Mouse (Mus musculus) layer of hippocampus, adult 11-12 months (tissue): ENCODE data around the gene Tango2.
"Not testable (repeated sequence)": the region's sequence is repeated elsewhere in the genome, so short reads cannot be mapped to it uniquely, and the experiment has no call there.

ENCODE experiments used
- DNase-seq: peaks from one replicate; pipeline ENCODE4 v3.0.0; 2022; ENCODE audit warnings: low spot score

The Tango2 gene

DNA sequence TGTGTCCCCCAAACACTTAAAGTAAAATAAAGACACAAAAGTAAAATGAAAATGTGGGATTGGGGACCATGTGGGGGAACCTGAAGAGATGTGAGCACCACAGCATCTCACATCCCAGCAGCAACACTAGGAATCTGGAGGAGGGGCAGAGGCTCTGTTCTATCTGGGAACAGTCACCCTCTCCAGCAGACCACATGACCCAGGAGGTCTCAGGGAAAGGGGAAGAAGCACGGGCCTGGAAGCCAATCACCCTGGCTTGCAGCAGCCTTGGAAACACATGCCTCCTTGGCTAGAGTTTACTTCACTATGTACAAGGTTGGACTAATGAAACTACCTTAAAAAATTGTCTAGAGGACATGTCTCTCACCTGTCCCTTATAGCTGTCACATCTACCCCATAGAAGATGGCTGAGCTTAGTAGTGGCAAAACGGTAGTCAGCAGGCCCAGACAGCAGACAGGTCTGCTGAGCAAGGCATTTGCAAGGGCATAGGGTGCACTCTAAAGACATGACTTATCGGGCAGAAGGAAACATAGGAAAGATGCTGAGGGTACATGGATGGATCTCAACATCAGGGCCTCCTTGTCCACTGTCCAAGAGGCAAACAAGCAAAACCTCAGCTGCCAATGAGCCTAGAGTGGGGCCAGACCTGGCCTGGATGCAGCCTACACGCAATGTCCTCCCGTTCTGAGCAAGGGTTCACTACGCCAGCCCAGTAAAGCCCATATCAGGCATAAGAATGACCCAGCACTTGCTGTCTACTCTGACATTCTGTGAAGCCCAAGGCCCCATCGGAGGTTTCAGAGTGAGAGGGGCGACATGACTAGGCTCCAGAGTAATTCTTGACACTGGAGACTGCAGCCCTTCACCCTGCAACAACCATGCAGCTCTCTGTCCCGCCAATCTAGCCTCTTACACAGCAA lies 5.0 kb downstream of the Tango2 start:
- DNase-seq, result no peak

DNA sequence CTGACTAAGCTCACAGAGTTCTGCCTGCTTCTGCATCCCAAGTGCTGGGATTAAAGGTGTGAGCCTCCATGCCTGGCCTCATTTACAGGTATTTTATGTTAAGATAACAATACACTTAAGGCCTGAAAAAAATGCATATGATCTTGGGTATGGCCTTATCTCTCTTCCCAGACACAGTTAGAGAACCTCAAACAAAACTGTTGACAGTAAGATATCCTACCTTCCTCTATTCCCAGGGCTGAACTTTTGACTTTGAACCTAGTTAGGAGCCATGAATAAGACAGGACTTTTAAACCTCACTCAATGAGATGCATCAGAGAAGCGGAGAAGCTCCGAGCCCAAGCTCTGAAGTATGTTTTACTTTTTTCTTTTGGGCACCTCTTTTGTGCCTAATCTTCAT lies 5.8 kb downstream of the Tango2 start:
- DNase-seq, result no peak

DNA sequence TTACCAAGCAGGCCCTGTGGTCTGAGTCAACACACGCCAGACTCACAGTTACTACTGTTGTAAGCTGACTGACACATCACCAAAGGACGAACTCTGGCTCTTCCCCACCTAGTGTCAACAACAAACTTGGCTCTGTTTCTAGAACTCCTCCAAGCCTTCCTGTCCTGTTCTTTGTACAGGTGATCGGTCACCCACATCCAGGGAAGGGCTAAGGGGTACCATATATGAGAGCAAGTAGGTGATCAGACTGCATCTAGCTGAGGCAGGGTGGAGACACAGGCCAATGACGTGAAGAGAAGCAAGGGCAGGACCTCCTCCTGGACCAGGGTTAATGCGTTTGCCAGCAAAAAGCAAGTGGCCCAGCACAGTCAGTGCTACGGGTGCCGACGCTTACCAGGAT lies 6.3 kb downstream of the Tango2 start:
- DNase-seq, result no peak

DNA sequence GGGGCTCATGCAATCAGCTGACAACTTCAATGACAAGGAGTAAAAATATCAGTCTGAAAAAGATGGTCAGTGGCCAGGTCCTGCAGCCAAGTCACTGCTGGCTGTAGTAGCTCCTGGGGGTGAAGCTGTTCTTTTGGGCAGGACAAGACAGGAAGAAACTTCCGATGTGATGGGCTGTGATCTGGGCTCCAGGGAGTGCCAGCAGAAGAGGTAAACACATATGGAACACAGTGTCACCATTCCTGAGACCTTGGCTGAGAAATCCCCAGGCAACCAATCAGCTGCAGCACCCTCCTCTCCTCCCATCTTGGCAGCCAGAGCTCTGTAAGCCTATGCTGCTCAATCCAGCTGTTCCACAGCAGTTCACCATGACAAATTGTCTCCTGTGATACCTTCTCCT lies 8.0 kb downstream of the Tango2 start:
- no peak for DNase-seq

DNA sequence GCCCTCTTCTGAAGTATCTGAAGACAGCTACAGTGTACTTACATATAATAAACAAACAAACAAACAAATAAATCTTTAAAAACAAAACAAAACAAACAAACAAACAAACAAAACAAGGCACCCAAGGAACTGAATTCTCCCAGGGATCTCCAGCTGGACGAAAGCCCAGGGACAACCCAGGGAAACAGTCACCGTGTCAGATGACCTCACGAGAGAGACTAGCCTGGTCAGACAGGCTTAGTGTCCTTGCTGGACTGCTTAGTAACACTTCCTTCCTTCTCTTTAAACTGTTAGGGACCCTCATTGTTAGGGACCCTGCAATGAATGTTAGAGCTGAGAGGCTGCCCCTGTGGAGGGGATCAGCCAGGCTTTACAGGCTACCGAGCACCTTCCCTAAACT lies 10.6 kb downstream of the Tango2 start:
- no peak for DNase-seq

DNA sequence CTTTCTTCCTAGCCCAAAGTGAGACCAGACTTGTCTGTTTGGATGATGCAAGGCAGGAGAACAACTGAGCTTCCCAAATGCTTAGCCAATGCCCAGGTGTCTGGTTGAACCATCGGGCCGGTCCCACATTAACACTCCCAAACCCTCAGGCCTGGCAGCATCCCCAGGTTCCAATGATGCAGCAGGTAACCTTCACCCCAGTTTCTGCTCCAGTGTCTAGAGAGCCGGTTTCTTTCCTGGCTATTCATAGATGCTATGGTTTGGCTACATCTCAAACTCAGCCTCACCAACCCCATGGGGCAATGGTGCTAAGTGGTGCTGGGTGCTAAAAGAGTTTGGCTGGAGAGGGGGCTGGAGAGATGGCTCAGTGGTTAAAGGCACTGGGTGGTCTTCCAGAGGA lies 11.9 kb downstream of the Tango2 start:
- DNase-seq, result no peak

DNA sequence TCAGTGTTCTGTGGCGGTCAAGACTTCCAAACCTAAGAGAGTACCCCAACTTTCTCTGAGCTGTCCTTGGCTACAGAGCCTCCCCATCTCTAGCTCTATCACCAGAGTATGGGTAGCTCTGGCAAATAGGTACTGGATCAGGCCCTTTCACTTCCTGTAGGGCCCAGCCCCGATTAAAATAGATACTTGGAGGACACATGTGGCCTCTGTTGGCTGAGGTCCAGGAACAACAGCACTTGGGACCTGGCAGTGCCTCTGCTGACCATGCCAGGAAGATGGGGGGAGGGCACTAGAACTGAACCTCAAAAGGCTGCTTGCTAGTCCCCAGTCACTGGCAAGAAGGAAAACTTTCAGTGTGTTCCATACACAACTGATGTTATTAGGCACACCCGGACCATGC lies 13.9 kb downstream of the Tango2 start:
- no peak for DNase-seq

DNA sequence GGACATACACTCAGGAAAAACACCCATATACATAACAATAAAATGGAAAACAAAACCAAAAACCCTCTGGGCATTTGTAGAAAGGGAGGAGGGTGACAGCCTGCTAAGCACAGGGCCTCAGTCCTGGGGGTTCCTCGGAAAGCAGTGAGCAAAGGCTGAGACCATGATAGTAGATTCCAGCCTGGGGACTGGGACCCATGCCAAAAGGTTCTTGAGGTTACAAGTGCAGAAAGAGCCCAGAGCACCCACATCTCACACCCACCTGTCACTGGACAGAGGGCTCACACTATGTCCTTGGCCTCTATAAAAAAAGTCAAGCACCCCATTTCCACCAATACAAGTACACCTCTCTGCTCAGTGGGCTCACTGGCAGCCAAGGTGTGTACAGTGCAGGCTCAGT lies 19.4 kb downstream of the Tango2 start:
- no peak for DNase-seq

DNA sequence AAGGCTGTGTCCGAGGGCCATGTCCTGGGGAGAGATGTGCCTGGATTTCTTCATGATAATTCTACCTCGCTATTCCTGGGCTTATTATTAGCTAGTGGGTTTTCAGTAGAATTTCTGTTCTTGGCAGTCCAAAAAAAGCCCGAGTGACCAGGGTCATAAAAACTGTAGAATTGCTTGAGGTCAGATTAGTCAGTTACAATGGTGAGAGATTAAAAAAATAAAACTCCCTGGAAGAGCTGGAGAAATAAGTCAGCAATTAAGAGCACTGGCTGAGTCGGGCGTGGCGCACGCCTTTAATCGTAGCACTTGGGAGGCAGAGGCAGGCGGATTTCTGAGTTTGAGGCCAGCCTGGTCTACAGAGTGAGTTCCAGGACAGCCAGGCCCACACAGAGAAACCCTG lies 20.0 kb downstream of the Tango2 start:
- DNase-seq, result no peak

DNA sequence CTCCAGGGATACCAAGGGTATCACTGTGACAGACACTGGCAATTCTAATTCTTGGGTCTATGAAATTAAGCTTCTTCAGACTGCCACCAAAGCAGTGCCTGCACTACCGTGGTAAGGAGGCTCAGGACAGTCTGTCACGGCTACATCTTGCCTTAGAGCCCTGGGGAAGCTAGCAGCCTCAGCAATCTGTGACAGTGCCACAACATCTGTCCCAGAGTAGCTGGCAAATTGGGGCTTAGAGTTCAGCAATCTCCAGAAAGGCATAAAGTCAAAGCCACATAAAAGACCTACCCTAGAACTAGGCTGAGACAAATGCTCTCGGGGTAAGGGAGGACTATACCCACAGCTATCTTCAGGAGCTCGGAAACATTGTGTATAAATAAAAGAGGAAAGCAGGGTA lies 22.2 kb downstream of the Tango2 start:
- DNase-seq, result no peak

DNA sequence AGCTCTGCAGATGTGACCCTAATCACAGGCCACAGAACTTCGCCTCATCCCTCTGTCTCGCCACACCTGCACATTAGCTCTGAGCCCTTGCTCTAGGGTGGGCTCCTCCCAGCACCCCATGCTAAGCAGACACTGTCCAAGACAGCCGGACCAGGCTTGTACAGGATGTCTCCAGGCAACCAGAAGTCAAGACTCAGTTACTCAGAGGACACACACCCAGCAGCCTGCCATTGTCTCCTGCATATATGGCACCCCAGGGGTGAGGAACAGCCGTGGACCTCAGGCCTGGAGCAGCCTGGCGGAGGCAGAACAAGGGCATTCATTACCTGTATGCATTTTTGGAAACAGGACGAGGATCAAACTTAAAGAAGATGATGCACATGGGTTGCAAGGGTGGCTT lies 23.9 kb downstream of the Tango2 start:
- DNase-seq, result no peak

DNA sequence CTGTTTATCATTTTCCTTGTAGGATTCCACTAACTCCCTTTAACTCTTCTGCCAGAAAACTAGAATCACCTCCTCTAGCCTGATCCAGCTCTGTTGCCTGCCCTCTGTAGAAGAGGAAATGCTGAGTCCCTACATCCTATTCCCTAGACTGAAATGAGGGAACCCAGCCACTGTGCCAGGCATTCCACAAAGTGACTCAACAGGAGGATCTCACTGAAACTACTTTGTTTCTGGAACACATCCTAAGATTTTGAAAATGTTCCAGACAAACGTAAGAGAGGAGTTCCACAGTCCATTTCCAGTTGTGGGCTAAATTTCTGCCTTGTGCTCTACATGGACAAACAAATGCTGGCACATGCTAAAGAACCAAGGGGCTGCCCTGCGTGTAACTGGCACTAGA lies 24.4 kb downstream of the Tango2 start:
- no peak for DNase-seq

DNA sequence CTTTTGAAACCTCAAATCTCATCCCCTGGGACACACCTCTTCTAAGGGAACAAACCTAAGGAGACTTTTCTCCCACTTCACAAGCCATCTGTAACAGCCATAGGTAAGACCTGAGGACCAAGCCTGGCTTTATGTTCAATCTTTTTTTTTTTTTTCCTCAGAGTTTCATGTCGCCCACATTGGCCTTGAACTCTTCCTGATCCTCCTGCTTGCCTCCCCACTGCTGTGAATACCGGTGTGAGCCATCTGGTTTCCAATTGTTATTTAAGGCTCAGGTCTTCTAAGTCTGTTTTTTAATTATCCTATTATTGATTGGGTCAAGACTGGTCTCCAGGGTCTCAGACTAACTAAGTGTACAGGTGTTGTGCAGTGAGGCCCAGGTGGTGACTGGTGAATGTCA lies 26.5 kb downstream of the Tango2 start:
- no peak for DNase-seq

DNA sequence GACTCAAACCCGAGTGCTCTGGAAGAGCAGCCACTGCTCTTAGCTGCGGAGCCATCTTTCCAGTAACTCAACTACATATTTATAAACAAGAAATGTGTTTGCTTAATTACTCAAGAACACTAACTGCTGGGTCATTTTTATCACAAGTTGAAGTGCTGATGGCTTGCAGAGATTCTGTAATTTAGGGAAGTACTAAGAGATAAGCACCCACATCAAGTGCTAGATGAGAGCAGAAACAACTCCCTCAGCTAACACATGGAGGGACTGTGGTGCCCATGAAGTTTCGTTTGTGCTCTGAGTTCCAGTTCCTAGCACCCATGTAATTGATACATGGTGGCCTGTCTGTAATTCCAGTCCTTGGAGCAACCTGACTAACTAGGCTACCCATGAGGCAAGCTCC lies 28.9 kb downstream of the Tango2 start:
- no peak for DNase-seq

DNA sequence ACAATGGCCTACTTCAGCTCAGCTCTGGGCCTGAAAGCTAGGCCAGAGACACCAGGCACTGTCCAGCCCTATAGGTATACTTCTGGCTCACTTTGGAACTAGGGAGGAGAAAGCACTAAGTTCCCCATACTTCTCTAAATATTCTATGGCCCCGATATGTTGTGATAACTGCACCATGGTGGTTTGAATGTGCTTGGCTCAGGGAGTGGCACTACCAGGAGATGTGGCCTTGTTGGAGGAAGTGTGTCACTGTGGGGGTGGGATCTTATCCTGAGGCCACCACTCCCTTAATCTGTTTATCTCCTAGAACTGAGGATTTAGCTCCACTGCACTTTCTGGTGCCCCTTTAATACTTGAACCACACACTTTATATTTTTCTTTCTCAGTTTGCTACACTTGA lies 39.7 kb downstream of the Tango2 start:
- no peak for DNase-seq

DNA sequence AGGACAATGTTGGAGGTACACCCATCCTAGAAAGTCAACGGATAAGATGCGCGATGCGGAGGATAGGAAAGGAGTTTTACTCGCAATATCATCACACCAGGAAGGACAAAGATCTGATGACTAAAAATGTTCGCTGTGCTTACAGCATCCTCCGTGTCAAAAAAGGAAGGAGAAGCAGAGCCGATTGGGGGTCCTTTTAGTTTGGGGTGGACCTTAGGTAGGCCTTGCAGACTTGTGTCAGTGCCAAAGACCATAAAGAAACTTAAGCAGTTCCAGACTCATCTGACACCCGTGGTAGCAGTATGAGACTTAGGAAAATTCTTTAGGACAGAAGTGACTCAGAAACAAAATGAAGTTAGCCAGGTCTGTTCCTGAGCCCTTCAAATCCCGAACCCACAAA lies 58.3 kb downstream of the Tango2 start:
- DNase-seq, result not testable (repeated sequence)

DNA sequence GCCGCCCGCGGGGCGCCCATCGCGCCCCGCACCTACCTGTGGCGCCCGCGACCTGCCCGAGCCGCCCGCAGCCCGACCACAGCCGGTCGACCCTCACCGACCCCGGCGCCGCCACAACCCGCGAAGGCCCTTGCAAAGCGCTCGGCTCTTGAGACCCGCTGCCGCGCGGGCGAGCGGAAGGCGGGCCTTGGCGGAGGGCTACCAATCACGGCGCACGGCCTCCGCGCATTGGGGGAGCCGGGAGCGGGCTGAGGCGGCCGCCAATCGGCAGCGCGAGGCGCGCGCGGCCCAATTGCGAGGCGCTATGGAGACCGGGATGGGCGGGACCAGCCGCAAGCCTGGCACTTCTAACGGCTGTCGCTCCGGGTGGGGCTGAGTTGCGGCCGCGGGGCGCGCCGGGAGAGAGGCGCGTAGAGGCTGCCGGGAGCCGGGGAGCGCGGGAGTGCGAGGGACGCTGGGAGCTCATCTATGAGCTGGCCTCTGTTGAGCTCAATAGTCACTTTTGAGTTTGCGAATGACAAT lies 58.8 kb downstream of the Tango2 start, which contains the start of gene Dgcr8:
TSS of gene Dgcr8 (minus strand) at position 180 of the 522 bp plus-strand sequence.
- DNase-seq, result peak; percentile 98

DNA sequence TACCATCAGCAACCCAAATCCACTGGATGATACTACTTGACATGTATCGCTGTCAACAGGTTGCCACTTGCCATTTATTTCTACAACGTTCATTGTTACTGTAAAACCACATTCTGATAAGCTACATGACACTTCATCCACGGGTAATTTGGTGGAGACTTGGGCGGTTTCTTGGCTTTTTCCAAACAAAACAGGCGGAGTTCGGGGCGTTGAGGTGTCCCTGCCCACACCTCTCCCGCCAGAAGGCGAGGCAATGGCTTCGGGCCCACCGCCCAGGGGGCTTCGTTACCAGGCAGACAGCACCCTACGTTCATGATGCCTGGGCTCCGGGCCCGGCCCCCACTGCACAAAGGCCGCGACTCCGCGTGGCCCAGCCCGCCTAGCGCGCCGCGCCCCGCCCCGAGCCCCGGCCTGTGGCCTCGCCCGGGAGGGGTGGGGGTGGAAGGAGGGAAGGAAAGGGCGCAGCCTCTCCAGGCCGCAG lies 59.3 kb downstream of the Tango2 start:
- DNase-seq, result no peak

DNA sequence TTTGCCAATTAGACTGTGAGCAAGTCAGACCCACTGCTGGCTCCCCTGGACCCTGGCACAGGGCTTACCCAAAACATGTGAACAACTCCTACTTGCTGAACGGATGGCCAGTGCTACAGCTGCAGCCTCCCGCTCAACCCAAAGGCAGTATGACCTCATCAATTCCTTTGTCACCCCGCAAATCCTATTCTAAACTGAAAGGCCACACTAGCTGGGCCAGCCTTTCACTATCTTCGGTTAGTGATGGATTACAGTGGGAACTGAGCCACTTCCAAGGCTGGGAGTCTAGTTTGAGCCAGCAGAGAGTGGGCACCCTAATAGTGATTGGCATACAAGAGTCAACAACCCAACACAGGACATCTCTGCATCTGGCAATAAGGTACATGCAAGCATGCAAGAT lies 59.7 kb downstream of the Tango2 start:
- DNase-seq, result no peak

DNA sequence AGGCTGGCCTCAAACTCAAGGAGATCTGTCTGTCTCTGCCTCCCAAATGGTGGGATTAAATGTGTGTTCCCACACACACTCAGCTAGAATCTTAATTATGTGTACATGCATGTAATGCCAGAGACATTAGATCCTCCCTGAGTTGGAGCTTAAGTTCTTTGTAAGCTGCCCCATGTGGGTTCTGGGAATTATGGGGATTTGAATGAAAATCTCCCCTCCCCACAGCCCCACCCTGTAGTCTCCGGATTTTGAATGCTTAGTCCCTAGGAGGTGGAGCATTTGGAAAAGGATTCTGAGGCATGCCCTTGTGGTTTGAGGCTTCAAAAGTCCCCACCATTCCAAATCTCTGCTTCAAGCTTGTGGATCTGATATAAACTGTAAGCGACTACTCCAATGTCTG lies 72.7 kb downstream of the Tango2 start:
- DNase-seq, result no peak

DNA sequence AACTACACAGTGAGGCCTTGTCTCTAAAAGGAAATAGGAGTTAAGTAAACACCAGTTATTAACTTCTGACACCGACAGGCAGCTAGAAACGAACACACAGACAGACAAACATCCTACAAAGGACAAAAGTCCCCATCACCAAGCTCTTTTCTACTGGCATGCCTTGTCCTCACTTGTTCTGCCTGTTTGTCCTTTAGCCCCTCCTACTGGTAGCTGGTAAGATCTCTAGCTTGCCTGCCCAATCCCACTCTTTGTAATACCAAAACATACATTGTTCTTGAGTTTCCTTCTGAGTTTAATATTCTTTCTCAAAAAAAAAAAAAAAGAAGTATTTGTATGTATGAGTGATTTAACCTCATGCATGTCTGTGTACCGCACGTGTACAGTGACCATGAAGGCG lies 79.7 kb downstream of the Tango2 start:
- no peak for DNase-seq

DNA sequence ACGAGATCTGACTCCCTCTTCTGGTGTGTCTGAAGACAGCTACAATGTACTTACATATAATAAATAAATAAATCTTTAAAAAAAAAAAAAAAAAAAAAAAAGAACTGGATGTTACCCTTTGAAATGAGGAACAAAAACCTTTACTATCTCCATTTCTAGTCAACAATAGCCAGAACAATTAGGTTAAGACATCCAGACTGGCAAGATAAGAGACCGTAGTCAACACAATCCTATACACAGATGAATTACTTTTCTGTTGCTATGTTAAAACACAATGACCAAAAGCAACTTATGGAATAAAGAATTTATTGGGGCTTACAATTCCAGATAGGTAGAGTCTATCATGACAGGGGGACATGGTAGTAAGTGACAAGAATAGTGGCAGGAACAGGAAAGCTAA lies 82.9 kb downstream of the Tango2 start:
- DNase-seq, result no peak

DNA sequence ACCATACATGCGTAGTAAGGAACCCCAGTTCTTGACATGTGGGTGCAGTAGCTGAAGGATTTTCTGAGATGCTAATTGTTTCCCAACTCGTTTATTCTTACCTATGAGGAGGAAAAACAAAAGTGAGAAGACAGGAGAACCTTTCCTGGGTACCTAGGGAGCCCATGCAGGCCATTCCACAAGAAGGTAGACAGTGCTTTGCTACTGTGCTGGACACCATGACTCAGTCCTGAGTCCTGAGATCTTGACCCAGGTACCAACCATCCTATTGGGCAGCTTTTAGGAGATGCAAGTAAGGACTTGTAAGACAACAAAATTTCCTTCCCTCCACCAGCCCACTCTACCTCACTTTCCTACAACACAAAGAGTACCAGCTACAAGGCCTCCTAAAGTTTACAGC lies 89.7 kb downstream of the Tango2 start, which contains the start of gene Gm49776:
TSS of gene Gm49776 (minus strand) at position 101 of the 400 bp plus-strand sequence.
- no peak for DNase-seq

DNA sequence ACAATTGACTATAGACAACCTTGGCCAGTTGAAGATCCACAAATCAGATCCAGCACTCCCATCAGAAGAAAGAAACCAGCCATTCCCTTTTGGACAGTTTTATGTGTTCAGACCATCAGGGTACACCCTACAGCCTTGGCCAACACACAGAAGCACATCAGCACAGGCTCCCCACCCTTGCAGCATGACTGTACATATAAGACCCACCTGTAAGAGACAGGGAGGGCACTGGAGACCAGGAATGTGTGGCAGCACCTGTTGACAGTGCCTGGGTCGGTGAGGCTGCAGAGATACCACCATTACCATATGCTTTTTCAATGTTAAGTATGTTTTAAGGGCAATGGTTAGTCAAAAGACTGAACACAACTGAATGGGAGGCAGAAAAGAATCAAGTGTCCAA lies 94.0 kb downstream of the Tango2 start:
- peak; percentile 7 for DNase-seq
